Mouse (Mus musculus) thymus, postnatal 36 days (tissue): Measurements from ENCODE around the gene Zfp646.
A peak's percentile ranks its signal among the peaks of the same experiment; 100 is the strongest.
"Not testable (repeated sequence)": the region's sequence is repeated elsewhere in the genome, so short reads cannot be mapped to it uniquely, and the experiment has no call there.

Experiments used
- DNase-seq, 2 experiments: peaks; one replicate each; pipeline ENCODE4 v3.0.0; 2022; ENCODE audit warnings: mixed read lengths in 2 of 2

Gene Zfp646

GRCm38 (mm10) chr7:127885951-127886350 is 9.9 kb downstream of the Zfp646 start:
- DNase-seq: no peak

- DNase-seq: no peak
These were observed 10.5 kb downstream of the Zfp646 start for GRCm38 (mm10) chr7:127886551-127886950.

GRCm38 (mm10) chr7:127887191-127887590 is 11.2 kb downstream of the Zfp646 start:
- DNase-seq: no peak

GRCm38 (mm10) chr7:127887781-127888180 is 11.8 kb downstream of the Zfp646 start:
- no peak for DNase-seq

DNA sequence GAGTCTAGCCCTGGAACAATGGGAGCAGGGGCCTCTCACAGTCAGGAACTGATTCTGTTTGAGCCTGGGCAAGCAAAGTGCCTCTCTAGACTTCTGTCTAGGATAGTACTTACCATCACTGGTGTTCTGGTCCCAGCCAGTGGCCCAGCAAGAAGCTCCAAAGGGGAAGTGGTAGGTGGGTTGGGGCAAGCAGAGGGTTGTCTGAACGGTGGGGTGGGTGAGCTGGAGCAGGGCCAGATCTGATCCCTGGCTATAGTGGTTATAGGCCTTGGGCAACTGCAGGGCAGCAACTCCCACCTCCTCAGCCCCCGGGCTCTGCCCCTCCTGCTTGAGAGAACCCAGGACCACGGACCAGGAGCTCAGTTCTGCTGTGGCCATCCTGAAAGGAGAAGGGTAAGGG is 12.8 kb downstream of the Zfp646 start:
- DNase-seq: no peak

DNA sequence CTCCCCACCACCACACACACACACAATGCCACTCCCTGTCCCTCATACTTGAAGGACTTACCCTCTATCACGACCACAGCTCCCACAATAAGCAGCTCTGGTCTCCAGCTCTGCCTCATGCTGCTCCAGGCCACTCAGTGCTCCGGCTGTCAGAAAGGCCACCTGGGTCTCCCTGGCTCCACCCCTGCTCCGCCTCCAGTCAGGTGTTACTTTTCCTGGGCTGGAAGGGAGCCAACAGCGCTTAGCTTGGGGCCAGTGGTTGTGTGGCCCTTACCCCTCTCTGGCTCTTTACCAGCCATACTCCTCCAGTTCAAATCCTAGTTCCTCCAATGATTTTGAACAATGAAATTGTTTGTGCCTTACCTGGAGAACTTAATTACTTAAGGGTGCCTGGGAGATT is 14.8 kb downstream of the Zfp646 start, which contains the start of gene Prss53:
Gene Prss53 (minus strand): TSS at position 173 of the 400 bp plus-strand sequence.
- no peak for DNase-seq

DNA sequence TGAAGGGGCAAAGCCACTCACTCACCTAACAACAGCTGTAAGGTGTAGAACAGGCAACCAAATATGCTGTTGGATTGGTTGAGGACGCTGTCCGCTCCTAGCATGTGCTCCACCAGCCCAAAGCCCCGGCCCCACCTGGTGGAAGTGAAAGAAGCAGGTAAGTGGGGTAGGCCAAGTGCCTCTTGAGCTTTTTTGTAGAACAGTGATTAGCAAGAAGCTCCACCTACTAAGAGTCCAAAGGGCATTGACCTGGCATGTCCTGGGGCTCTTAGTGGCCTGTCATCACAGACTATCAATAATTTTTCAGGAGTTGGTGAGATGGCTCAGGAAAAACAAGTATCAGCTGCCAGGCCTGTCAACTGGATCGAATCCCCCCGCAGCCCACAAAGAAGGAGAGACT is 18.5 kb downstream of the Zfp646 start:
- DNase-seq: no peak

GRCm38 (mm10) chr7:127895442-127895841 is 19.4 kb downstream of the Zfp646 start, which contains the start of the genes Gm21974 and Vkorc1:
TSS of gene Gm21974 (minus strand) at chr7:127895454.
TSS of gene Vkorc1 (minus strand) at chr7:127895617.
- DNase-seq: peak; percentile 88 to 91

GRCm38 (mm10) chr7:127895891-127896290 is 19.9 kb downstream of the Zfp646 start:
- DNase-seq: not testable (repeated sequence)

- DNase-seq: peak; percentile 62 to 66
These were observed 20.4 kb downstream of the Zfp646 start for GRCm38 (mm10) chr7:127896384-127896783.

DNA sequence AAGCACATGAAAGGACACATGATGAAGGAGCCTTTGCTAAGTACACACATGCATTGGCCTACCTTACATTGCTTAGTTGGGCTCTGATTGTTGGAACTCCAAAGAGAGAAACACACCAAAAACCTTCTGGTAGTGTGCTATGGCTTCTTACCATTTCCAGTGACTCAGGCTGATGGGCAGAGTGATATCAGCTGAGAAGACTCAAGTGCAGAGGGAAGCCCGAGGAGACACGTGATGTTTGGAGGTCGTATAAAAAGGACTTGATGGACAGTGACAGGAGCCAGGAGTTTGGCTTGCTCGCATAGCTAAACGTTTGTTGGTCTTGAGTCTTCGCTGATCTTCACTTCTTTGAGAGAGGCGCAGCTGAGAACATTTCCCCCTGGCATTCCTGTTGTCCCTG is 21.5 kb downstream of the Zfp646 start:
- DNase-seq: no peak

DNA sequence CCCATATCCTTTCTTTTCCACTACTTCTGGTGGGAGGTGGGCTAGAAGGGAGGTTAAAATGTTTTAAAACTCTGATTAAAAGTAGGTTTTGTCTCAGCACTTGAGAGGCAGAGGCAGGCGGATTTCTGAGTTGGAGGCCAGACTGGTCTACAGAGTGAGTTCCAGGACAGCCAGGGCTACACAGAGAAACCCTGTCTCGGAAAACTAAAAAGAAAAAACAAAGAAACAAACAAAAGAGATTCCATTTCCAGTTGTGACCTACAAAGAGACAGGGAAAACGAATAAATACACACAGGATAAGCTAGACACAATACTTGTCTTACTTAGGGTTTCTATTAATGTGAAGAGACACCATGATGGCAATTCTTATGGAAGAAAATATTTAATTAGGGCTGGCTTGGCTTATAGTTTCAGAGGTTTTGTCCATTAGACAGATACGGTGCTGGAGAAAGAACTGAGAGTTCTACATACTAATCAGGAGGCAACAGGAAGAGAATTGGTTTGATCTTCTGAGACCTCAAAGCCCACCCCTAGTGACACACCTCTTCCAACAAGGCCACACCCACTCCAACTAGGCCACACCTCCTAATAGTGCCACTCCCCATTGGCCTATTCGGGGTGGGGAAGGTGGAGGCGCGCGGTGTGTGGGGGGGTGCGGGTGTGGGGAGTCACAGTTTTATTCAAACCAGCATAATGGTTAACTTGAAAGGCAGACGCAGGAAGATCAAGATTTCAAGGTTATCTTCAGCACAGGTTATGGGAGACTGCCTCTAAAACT is 22.3 kb downstream of the Zfp646 start:
- DNase-seq: peak; percentile 50 to 67

DNA sequence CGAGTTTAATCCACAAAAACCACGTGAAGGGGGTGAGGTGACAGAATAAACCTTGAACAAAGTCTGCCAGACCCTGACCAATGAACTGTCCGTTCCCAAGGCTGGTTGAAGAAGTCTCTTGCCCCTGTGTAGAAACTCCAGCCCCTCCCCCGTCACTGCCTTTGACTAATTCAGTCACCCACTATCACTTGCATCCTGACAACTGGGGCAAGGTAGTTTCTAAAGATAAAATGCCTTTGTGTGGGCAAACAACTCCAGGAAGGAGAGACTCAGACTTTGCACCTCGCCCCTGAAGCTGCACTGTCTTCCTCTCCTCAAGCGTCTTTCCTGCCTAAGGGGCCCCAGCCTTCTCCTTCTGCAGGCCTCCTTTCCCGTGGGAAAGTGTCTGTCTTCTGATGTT is 24.0 kb downstream of the Zfp646 start:
- DNase-seq: no peak

GRCm38 (mm10) chr7:127901772-127902171 is 25.8 kb downstream of the Zfp646 start:
- DNase-seq: no peak

- peak; percentile 66 to 74 for DNase-seq
These were observed 28.2 kb downstream of the Zfp646 start, which contains the start of gene Bckdk for GRCm38 (mm10) chr7:127903971-127904796. TSS of gene Bckdk (plus strand) at chr7:127904082.

- no peak for DNase-seq
These were observed 31.9 kb downstream of the Zfp646 start for GRCm38 (mm10) chr7:127907939-127908338.

DNA sequence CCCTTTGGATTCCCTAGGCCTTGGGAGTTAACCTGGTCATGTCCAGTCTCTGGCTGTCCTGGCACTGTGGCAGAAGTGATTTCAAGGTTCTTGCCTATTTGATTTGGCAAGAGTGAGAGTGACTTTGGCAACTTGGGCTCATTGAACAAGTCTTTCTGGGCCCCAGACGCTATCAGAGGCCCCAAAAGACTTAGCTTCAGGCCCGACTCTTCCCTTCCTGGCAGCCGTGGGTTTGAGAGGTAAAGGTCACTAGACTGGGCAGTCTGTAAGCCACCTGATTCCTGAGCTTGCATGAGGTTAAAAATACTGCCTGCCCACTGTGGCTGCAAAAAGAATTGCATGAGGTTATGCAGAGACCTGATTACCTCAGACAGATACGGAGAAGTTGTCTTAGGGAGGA is 32.6 kb downstream of the Zfp646 start:
- no peak for DNase-seq

DNA sequence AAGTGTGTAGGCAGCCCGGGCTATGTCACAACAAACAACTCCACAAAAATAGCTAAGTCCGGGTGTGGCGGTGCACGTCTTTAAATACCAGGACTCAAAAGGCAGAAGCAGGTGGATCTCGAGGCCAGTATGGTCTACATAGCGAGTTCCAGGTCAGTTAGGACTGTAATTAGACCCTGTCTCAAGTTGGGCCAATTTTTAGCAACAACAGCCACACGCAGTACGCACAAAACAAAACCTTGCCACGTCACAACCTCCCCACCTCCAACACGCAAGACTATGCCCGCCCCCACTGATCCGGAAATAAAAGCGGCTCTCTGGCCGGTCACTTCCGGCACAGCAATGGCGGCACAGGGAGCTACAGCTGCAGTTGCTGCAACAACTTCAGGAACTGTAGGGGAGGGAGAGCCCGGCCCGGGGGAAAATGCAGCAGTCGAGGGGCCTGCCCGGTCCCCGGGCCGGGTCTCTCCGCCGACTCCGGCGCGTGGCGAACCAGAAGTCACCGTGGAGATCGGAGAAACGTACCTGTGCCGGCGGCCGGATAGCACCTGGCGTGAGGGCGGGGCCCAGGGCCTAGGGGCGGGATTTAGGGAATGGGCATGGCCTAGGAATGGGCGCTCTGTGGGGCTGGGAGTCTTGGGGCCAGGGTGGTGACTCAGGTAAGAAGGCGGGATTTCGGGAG is 36.3 kb downstream of the Zfp646 start, which contains the start of gene Kat8:
Gene Kat8 (plus strand): TSS at position 327 of the 682 bp plus-strand sequence.
- DNase-seq: peak; percentile 77 to 80

DNA sequence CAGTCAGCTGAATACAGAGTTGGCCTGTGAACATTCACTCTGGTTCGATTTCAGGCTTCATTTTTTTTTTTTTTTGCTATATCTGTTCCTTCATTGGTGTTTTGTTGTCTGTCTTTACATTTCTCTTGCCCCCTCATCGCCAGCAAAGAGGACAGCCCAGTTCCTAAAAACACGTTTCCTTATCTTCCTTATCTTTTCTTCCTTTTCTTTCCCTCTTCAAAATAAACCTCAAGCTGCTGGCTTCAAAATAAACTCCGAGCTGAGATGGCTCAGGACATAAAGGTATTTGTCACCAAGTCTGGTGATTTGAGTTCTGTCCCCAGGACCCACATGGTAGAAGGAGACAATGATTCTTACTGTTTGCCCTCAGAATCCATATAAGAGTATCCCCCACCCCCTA is 36.9 kb downstream of the Zfp646 start:
- no peak for DNase-seq

GRCm38 (mm10) chr7:127915293-127915692 is 39.3 kb downstream of the Zfp646 start:
- no peak for DNase-seq

- DNase-seq: peak; percentile 68 to 71
These were observed 42.2 kb downstream of the Zfp646 start for GRCm38 (mm10) chr7:127918203-127918602.

DNA sequence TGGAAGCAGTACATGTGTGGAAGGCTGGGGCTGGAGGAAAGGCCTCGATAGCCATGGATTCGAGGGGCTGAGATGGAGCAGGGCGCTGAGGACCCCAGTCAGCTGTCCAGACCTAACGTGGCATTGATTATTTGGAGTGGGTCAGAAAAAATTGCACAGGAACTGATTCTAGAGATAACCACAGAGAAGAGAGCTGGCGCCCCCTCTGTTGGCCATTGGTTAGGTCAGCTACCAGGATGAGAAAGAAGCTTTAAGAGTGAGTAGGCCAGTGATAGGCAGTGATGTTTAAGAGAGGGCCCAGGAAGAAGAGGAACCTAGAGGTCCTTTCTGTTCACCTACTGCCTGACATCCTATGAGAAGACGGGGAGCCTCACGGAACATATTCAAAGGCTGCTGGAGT is 43.3 kb downstream of the Zfp646 start:
- DNase-seq: no peak

DNA sequence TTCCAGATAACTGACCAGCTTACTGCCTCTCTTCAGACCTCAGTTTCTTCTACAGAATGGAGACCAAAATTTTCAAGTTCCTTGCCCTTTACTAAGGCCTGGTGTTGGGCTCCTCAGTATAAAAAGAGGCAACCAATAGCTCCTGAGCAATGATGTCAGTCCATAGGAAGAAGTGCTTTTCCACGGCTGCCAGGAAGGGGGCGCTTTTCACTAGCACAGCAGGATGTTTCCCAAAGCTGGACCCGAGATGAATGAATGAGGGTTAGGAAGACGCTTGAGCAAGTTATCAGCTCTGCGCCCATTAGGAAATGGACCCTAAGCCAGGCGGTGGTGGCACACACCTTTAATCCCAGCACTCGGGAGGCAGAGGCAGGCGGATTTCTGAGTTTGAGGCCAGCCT is 45.5 kb downstream of the Zfp646 start:
- DNase-seq: peak in 1 of 2 experiments; percentile 24
